Mouse (Mus musculus): Measurements from ENCODE around the gene Ndufa8. TPM values are rescaled to one million over a fixed set of nuclear protein-coding genes. Genes with fewer than 3 reads are reported as not detected.

The Ndufa8 gene
- 256 and 268 TPM in 2 replicates for polyA plus RNA-seq (2015; fragmentation: Nextera tagmentation; extraction: Ambion mirVana)

DNA sequence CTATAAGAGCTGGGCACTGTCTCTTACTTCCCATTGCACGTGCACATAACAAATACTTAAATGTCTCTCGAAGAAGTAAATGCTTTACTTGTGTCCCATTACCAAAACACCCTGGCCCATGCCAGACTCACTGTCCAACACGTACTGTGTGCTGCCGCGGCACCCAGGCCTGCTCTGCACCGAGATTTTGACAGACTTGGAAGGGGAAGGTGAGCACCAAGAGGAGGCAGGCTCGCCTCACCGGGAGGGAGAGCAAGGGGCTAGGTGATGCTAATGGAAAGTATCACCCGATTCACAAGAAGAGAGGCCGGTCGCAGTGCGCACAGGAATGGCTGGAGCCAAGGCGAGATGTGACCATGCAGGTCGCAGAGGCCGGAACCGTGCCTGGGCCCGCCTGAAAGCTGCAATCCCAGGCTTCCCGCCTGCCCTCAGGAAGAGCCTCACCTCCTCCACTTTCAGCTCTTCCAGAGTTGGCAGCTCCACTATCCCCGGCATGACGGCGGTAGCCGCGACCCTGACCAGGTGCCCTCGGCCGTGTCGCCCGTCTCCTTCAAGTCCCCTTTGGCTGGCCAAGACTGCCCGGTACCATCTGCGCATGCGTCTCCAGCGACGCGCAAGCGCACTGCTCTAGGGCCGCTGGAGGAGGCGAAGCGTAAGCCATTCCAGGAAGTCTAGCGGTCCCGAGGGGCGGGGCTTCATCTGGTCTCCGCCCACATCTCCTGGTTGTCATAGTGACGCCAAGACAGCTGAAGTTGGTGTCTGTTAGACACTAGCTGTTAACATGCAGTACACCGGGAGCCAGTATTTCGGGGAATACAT, at the start of gene Ndufa8, which contains the start of gene Morn5:
Gene Ndufa8, minus strand, starts transcription at position 659 of the 819 bp plus-strand sequence.
Gene Morn5, plus strand, starts transcription at position 711 of the 819 bp plus-strand sequence.
- H3K36me3 ChIP-seq: peaks cover 8% of the 10 kb centered on the region
- peak within 1 kb of the TSS; percentile 68 for H3K4me3 ChIP-seq
- under 1% methylated on average over 44 of the region's 44 CpGs for WGBS
- H3K4me2 ChIP-seq: peak within 1 kb of the TSS; percentile 58
- no peak within 1 kb of the TSS for H3K27ac ChIP-seq
- no peaks in the 10 kb centered on the region for H3K9me3 ChIP-seq
- no peaks in the 10 kb centered on the region for H3K27me3 ChIP-seq
- peaks cover 6% of the 10 kb centered on the region for H3K4me1 ChIP-seq
- H3K9ac ChIP-seq: peak within 1 kb of the TSS; percentile 83
- peak; percentile 98 for ATAC-seq (ENCODE audit: borderline replicate concordance, extremely low read depth, low FRiP score, low TSS enrichment)

DNA sequence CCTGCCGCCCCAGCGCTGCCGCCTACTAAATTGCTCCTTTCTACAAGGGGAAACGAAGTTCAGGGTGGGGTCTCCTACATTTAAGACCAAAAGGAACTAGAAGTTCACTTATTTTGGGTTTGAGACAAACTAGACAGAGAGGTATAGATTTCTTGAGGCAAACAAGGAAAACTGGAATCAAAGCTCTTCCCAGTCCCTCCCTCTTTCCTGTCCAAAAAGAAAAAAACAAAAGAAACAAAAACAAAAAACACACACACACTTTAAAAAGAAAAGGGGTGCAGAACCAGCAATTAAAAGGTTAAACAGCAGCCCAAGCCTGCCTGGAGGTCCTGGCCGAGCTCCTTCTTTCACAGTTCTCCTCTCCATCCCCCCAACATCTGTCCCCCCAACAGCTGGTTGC, 48.8 kb upstream of the Ndufa8 start:
- 12% methylated on average over 5 of the region's 5 CpGs for whole genome bisulfite sequencing
- H3K9ac ChIP-seq: no peak overlapping the region
- H3K4me3 ChIP-seq: no peak overlapping the region
- H3K4me1 ChIP-seq: peaks cover 13% of the 10 kb centered on the region
- no peaks in the 10 kb centered on the region for H3K36me3 ChIP-seq
- peaks cover 100% of the 10 kb centered on the region for H3K27me3 ChIP-seq
- no peak overlapping the region for H3K4me2 ChIP-seq
- no peaks in the 10 kb centered on the region for H3K9me3 ChIP-seq
- H3K27ac ChIP-seq: no peak overlapping the region
- no peak for ATAC-seq (ENCODE audit: borderline replicate concordance, extremely low read depth, low FRiP score, low TSS enrichment)

DNA sequence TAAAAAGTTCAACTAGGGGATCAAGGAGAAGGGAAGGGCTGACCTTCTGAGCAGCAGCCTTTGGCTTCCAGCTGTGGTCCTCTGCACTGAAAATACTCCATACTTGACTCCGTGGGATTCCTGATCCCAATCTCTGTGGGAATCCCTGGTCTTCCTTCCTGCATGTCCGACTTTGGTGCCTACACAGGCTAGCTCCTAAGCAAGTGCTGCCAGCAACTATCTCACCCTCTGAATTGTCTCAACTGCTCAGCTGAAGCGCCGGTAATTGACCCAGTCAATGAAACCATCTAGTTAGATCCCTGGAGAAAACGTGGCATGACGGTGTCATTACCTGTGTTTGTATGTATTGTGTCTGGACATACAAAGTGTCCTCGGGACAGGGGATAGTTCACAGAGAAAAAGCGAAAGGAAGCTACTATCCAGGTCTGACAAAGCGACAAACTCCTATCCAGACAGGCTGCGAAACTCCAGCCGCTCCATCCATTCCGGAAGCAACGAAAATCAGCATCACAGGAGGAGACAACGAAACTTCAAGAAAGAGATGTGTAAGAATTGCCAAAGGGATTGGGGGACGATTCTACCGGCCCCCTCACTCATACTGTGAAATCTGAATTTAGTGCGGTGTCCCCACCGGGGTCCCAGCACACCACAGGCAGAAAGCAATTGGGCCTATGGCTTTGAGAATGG, 48.1 kb upstream of the Ndufa8 start:
- no peaks in the 10 kb centered on the region for H3K9me3 ChIP-seq

DNA sequence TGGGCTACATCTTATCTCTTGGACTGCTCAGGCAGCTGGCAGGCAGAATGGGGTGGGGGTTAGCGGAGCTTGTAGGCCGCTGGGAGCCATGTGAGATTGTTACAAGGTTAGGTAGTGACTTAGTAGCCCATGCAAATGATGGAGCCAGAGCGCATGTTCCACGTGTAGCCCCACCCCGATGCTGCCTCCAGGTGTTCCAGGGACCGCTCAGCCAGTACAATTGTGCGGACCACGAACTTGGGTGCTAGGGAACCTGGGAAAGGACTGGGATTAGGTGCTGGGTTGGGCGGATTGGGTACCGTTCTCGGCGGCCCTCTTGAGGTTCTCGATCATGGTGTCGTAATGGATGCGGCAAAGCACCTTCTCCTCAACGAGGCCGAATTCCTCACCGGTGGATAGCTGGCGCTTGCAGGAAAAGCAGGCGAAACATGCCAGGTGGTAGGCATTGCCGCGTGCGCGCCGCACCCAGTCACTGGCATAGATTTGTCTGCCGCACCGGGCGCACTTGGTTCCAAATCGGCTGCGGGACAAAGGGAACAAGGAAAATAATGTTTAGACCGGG, 44.8 kb upstream of the Ndufa8 start:
- H3K36me3 ChIP-seq: no peaks in the 10 kb centered on the region
- no peak overlapping the region for H3K4me3 ChIP-seq
- no peak for ATAC-seq (ENCODE audit: borderline replicate concordance, extremely low read depth, low FRiP score, low TSS enrichment)

More for the DNA sequence above, 48.1 kb upstream of the Ndufa8 start:
- Histone ChIP-seq H3K27me3 (peaks cover 100% of the 10 kb centered on the region), H3K4me2 (no peak overlapping the region), H3K27ac (no peak overlapping the region), H3K4me3 (no peak overlapping the region), H3K9ac (no peak overlapping the region), H3K4me1 (peaks cover 7% of the 10 kb centered on the region), H3K36me3 (no peaks in the 10 kb centered on the region)
- no peak for ATAC-seq (ENCODE audit: borderline replicate concordance, extremely low read depth, low FRiP score, low TSS enrichment)
- 11% methylated on average over 18 of the region's 18 CpGs for whole genome bisulfite sequencing

DNA sequence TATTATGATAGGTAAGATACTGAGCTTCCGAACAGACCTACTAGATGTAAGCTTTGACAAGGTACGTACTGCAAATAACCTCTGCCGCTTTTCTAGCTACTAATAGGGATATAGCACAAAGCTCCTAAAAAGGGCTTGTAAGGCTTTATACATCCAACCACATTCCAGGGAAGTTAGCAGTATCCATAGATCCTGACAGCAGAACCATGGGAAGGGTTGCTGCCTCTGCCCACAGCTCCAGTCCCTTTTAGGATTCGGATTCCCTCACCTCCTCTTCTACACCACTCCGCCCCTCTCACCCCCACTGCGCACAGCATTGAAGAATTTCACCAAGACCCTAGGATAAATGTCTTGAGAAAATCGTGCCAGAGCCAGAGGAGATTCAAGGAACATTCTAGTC, 44.1 kb upstream of the Ndufa8 start:
- Histone ChIP-seq H3K4me1 (peaks cover 20% of the 10 kb centered on the region), H3K9ac (no peak overlapping the region), H3K36me3 (no peaks in the 10 kb centered on the region), H3K27me3 (peaks cover 99% of the 10 kb centered on the region), H3K9me3 (no peaks in the 10 kb centered on the region), H3K4me2 (no peak overlapping the region), H3K4me3 (no peak overlapping the region), H3K27ac (no peak overlapping the region)
- 26% methylated on average over 7 of the region's 7 CpGs for WGBS
- ATAC-seq (ENCODE audit: borderline replicate concordance, extremely low read depth, low FRiP score, low TSS enrichment): no peak

More for the DNA sequence above, 44.8 kb upstream of the Ndufa8 start:
- Histone ChIP-seq H3K27me3 (peaks cover 100% of the 10 kb centered on the region), H3K9me3 (no peaks in the 10 kb centered on the region), H3K9ac (no peak overlapping the region), H3K4me2 (0 out of 2 replicates have a peak overlapping the region, but pooled peaks have one; percentile 1), H3K27ac (no peak overlapping the region), H3K4me1 (peaks cover 20% of the 10 kb centered on the region)
- WGBS: 10% methylated on average over 31 of the region's 31 CpGs

DNA sequence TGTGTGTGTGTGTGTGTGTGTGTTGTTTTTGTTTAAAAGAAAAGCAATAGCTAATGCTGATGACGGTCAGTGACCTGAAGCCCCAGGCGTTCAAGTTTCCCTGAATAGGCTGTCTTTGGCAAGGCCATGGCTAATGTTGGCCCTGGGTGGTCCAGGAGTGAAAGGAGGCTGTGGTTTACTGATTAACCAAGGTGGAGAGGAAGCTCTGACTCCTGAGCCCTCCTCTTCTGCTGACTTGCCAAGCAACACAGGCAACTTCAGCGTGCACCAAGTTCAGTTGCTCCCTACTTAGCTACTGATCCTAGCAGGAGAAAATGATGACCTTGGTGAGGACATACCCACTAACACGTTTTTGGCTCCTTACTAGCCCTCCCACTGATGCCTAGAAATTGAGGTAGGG, 43.5 kb upstream of the Ndufa8 start:
- Histone ChIP-seq H3K9ac (no peak overlapping the region), H3K27ac (no peak overlapping the region), H3K4me1 (peaks cover 20% of the 10 kb centered on the region), H3K9me3 (no peaks in the 10 kb centered on the region), H3K27me3 (peaks cover 97% of the 10 kb centered on the region), H3K4me3 (no peak overlapping the region), H3K36me3 (no peaks in the 10 kb centered on the region), H3K4me2 (peak overlapping the region; percentile 2; the same call in 1 of the 2 replicates)
- ATAC-seq (ENCODE audit: borderline replicate concordance, extremely low read depth, low FRiP score, low TSS enrichment): no peak
- 15% methylated on average over 4 of the region's 4 CpGs for WGBS

DNA sequence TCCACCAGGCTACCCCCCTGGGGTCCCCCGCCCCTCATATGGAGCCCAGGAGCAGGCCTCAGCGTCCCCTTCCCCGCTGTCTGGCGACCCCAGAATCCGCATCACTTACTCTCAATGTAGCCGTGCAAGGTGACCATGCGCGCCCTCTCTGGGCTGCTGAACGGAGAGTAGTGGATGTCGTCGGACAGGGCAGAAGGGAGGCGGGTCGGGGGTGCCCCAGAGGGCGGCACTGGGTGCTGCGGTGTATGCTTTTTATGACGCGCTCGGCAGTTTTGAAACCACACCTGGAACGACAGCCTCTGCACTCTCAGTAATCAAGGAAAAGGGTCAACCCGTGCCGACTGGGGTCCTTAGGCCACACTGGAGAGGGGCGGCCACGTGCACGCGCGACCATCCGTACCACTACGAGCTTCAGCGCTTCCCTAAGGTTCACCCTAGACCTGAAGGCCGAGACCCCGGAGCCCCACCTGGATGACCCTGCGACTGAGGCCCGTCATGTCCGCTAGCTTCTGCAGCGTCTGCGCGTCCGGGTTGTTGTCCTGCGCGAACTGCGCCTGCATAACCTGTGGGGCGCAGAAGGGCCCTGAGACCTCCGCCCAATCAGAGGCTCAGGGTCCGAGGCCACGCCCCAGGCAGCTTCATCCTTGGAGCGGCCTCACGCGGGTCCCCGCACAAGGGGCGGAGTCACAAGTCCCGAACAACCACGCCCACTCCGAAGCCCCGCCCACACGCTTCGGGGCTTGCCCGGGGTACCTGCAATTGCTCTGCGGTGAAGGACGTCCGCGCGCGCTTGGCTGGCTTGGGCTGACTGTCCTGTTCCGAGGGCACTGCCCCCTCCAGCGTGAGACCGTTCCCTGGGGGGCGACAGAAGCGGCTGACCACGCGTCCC, 41.9 kb upstream of the Ndufa8 start:
- no peak overlapping the region for H3K27ac ChIP-seq
- peaks cover 20% of the 10 kb centered on the region for H3K4me1 ChIP-seq
- H3K4me2 ChIP-seq: peak overlapping the region; percentile 85
- H3K4me3 ChIP-seq: peak overlapping the region; percentile 43
- no peaks in the 10 kb centered on the region for H3K9me3 ChIP-seq
- peak; percentile 75 for ATAC-seq (ENCODE audit: borderline replicate concordance, extremely low read depth, low FRiP score, low TSS enrichment)
- H3K9ac ChIP-seq: no peak overlapping the region
- 7% methylated on average over 70 of the region's 70 CpGs for WGBS
- no peaks in the 10 kb centered on the region for H3K36me3 ChIP-seq
- H3K27me3 ChIP-seq: peaks cover 81% of the 10 kb centered on the region

DNA sequence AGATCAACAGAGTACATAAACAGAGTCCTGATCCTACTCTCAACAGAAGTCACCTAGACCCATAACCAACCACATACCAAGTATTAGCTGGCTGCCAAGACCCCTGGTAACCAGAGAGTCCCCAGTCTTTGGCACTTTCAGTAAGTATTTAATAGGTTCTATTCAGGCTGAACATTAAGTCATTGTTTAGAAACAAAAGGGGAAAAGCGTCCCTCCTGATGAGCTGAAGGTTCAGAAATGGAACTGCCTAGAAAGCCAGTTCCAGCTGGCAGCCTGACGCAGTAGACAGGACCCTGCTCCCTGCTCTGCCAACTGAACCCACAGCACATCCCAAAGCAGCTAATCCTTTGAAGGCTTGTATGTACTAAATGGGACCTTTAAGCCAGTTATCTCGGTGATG, 40.0 kb upstream of the Ndufa8 start:
- ATAC-seq (ENCODE audit: borderline replicate concordance, extremely low read depth, low FRiP score, low TSS enrichment): no peak
- peaks cover 62% of the 10 kb centered on the region for H3K27me3 ChIP-seq
- H3K4me1 ChIP-seq: peaks cover 20% of the 10 kb centered on the region
- H3K36me3 ChIP-seq: no peaks in the 10 kb centered on the region
- no peak overlapping the region for H3K9ac ChIP-seq
- no peaks in the 10 kb centered on the region for H3K9me3 ChIP-seq
- H3K27ac ChIP-seq: no peak overlapping the region
- no peak overlapping the region for H3K4me3 ChIP-seq
- no peak overlapping the region for H3K4me2 ChIP-seq
- 66% methylated on average over 3 of the region's 3 CpGs for WGBS

DNA sequence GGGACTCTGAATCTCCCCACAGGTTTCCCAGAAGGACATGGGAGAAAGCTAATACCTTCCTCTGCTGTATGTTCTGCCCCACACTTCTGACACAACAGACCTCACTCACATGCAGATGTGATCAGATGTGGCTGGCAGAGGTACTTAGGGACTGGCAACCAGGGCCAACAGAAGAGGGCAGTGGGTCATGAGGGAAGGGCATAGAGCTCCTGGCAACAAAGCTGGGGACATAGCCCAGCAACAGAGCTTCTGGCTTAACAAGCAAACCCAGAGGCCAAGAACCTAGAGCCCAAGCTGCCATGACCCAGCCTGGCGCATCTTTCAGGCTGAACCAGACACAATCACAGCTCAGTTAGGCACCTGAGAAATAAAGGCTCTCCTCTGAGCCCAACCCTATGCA, 35.8 kb upstream of the Ndufa8 start:
- no peaks in the 10 kb centered on the region for H3K9me3 ChIP-seq
- H3K36me3 ChIP-seq: no peaks in the 10 kb centered on the region
- no peak overlapping the region for H3K4me2 ChIP-seq
- 85% methylated on average over 1 of the region's 1 CpGs for WGBS
- no peak overlapping the region for H3K27ac ChIP-seq
- H3K9ac ChIP-seq: no peak overlapping the region
- H3K4me3 ChIP-seq: no peak overlapping the region
- no peak for ATAC-seq (ENCODE audit: borderline replicate concordance, extremely low read depth, low FRiP score, low TSS enrichment)
- no peaks in the 10 kb centered on the region for H3K4me1 ChIP-seq
- peaks cover 20% of the 10 kb centered on the region for H3K27me3 ChIP-seq

DNA sequence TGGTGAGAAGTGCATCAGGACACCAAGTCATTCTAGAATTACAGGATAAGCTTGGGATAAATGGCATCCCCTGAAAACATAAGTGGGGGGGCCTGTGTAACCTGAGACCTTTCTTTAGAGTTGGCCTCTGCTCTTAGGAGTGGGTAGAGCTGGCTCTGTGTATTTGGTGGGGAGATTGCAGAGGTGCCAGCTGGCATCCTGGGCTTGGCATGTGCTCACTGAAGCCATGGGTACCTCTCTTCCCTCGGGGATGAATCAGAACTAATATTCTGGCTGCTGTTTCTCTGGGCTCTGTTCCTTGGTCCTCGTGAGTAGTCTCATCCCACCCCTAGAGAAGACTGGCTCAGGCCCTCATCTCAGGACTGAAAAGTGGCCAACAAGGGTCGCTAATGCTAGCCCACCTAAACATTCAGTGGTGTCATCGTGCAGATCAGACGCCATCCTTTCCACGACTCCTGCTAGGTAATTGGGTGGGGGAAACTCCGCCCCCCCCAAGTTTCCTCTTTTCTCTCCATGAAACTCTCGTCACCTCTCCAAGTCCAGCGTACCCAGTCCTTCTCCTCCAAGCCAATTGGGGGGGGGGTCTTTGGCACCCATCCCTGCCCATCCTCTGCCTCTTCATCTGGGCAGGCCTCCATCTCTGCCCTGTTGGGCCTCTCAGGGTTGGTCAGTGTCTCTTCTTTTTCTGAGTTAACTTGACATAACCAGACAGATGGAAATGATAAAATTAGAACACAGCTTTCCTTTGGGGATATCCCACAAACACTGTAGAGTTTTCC, 33.8 kb upstream of the Ndufa8 start:
- no peak overlapping the region for H3K9ac ChIP-seq
- H3K27ac ChIP-seq: no peak overlapping the region
- WGBS: 73% methylated on average over 9 of the region's 9 CpGs
- H3K36me3 ChIP-seq: no peaks in the 10 kb centered on the region
- no peak overlapping the region for H3K4me3 ChIP-seq
- H3K9me3 ChIP-seq: no peaks in the 10 kb centered on the region
- no peaks in the 10 kb centered on the region for H3K4me1 ChIP-seq
- ATAC-seq (ENCODE audit: borderline replicate concordance, extremely low read depth, low FRiP score, low TSS enrichment): no peak
- peaks cover 4% of the 10 kb centered on the region; the same call in 1 of the 2 replicates for H3K27me3 ChIP-seq
- H3K4me2 ChIP-seq: no peak overlapping the region
